Mouse (Mus musculus) MEL-GATA-1-ER (cell line): Measurements from ENCODE around the gene Dctd.
"Not testable (repeated sequence)": the region's sequence is repeated elsewhere in the genome, so short reads cannot be mapped to it uniquely, and the experiment has no call there.

Source experiments
- DNase-seq: peaks from one replicate; pipeline ENCODE4 v3.0.0-alpha.2; 2012; ENCODE audit warnings: low read depth; ENCODE audit errors: extremely low read depth

Gene Dctd

GRCm38 (mm10) chr8:48145766-48146165, 46.9 kb downstream of the Dctd start:
- no peak for DNase-seq

- DNase-seq = no peak
Measured at GRCm38 (mm10) chr8:48146449-48146848, 47.6 kb downstream of the Dctd start.

- no peak for DNase-seq
Measured at GRCm38 (mm10) chr8:48152062-48152738, 53.3 kb downstream of the Dctd start.

- no peak for DNase-seq
Measured at GRCm38 (mm10) chr8:48153360-48154121, 54.6 kb downstream of the Dctd start.

DNA sequence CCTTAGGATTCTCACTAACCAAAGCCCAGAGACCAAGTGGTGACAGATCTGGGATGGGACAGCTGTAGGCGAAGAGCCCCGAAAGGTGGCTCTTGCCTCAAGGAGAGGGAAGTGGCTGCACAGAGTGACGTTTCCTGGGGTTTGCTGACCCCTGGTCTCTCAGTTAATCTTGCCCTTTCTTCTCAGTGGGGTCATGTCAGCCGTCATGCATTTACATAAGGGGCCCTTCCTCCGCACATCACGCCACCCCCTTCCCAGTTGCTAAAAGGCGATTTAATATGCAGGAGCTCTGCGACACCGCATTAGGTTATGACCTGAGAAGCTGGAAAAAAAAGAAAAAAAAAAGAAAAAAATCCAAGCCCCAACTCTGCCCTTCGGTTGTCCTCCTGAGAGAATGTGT, 58.8 kb downstream of the Dctd start:
- DNase-seq = no peak

DNA sequence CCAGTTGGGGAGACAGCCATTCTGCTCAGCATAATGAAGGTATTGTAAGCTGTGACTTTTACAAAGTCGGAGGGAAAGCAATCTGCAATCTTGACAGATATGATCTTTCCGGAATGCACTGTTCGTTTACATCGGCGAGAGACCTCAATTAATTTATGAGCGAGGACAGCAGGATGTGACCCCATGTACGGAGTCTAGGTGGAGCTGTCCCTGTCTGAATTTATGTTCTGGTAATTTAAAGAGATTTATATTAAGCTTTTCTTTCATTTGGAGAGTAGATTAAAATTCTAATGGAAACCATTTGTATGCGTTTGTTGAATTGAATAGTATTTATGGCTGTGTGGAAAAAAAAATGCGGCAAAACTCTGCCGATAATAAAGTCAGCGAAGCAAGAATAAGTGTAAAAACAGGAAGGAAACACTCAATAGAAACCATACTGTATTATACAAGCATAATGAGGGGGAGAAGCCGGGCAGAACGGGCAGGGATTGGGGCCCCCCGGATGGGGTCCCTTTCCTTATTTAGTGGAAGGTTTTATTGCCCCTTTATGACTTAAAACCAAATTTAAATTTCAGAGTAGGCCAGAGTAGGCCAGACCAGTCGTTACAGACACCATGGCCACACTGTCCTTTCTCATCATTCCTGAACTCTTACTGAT, 59.8 kb downstream of the Dctd start:
- DNase-seq = no peak

DNA sequence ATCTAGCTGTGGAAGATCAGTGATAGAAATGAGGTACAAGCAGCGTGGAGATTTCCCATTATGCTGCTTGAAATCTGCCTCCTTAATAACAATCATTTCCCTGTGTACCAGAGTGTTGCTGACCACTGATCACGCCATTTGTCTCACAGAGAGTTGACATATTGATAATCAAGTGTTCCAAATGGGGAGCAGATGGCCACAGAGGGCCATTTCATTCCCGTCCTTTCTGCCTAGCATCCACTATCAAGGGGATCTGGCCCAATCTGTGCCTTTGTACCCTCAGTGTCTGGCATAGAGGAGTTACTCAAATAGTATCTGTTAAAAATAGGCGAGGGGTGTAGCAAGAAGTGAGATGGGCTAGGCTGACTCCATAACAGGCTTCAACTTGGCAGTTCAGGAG, 78.5 kb downstream of the Dctd start:
- no peak for DNase-seq

GRCm38 (mm10) chr8:48177876-48178275, 79.0 kb downstream of the Dctd start:
- no peak for DNase-seq

DNA sequence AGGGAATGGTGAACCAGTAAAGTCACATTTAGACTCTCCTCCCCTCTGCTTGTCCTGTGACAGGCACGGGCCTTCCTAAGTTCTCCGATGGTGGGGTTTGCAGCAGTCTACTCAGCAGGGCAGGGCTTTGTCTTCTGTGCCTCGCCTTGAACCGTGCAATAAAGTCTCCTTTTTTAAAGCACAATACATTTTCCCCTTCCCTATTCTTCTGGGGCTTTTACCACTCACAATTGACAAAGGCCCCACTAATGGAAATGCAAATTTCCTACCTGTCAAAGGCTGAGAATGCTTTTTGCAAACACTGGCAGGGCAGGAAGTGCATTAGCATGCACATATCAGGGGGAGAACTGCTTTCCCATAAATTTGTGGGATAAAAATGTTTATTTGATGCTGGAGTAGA, 80.1 kb downstream of the Dctd start:
- no peak for DNase-seq

GRCm38 (mm10) chr8:48180146-48180545, 81.3 kb downstream of the Dctd start:
- DNase-seq = not testable (repeated sequence)

DNA sequence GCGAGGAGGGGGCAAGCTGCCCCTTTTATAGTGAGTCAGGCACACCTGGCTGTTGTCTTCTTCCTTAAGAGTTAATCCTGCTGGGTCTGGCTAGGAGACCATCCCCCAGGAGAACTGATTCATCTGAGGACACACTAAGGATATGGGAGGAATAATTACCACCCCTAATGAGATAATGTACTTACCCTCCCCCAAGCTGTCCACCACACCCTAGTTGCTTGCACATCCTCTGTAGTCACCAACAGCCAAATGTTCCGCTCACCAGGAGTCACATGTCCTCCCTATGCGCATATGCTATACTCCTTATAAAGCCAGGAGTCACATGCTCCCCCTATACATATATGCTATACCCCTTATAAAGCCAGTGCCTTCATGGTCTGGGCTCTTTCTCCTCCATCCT, 82.1 kb downstream of the Dctd start:
- no peak for DNase-seq

- no peak for DNase-seq
Measured at GRCm38 (mm10) chr8:48183758-48184157, 84.9 kb downstream of the Dctd start.

GRCm38 (mm10) chr8:48188586-48188985, 89.7 kb downstream of the Dctd start:
- no peak for DNase-seq

- DNase-seq = no peak
Measured at GRCm38 (mm10) chr8:48195971-48196370, 97.1 kb downstream of the Dctd start.

DNA sequence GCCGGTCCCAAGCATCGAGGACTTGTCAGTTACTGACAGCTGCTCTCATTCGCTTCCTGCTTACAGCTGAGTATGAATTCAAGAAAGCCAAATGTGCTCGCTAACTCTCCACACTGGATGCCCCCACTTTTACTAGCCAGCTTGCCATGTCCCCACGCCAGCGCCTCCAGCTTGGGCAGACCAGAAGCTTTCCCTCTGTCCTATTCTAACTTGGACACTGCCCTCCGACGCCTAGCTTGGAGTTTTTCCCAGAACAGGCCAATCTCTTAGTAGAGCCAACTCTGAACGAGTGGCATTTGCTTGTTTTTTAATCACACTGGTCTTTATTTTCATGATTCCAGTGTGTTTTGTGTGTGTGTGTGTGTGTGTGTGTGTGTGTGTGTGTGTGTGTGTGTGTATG, 100.3 kb downstream of the Dctd start:
- DNase-seq = no peak

GRCm38 (mm10) chr8:48202632-48203031, 103.7 kb downstream of the Dctd start:
- no peak for DNase-seq
